Mouse (Mus musculus) stomach, embryonic 16.5 days (tissue): ENCODE results near the gene Ccdc175. TPM values are rescaled to one million over a fixed set of nuclear protein-coding genes. Genes with fewer than 3 reads are reported as not detected.

Experiments
- ATAC-seq: fragments of 200-750 bp; cut with Nextera tagmentation; 2 replicates; pipeline ENCODE4 v1.8.0; 2017; ENCODE audit warnings: moderate number of reproducible peaks, moderate TSS enrichment; ENCODE audit not compliant: insufficient read depth, low FRiP score
- H3K27ac ChIP-seq: fragments of 300-500 bp; sonication (generic); 2 replicates; pipeline ENCODE4 v1.5.1; 2014; ENCODE audit warnings: low read length
- H3K27me3 ChIP-seq: fragments of 300-500 bp; sonication (generic); 2 replicates; pipeline ENCODE4 v1.6.1; 2014; ENCODE audit warnings: low read length, control low read depth, mixed read lengths; ENCODE audit not compliant: control insufficient read depth, insufficient read depth
- H3K36me3 ChIP-seq: fragments of 300-500 bp; sonication (generic); 2 replicates; pipeline ENCODE4 v1.6.1; 2014; ENCODE audit warnings: low read length; ENCODE audit not compliant: control insufficient read depth, insufficient read depth
- H3K4me1 ChIP-seq: fragments of 300-500 bp; sonication (generic); 2 replicates; pipeline ENCODE4 v1.6.1; 2014; ENCODE audit warnings: low read length, control low read depth, mixed read lengths; ENCODE audit not compliant: control insufficient read depth, insufficient read depth
- H3K4me2 ChIP-seq: fragments of 300-500 bp; sonication (generic); 2 replicates; pipeline ENCODE4 v1.6.1; 2014; ENCODE audit warnings: low read depth, low read length, mixed read lengths
- H3K4me3 ChIP-seq: fragments of 300-500 bp; sonication (generic); replicated peaks from 2 replicates; pipeline ENCODE4 v1.5.1; 2014; ENCODE audit warnings: mild to moderate bottlenecking, low read length
- H3K9ac ChIP-seq: fragments of 300-500 bp; sonication (generic); 2 replicates; pipeline ENCODE4 v1.6.1; 2014; ENCODE audit warnings: low read length
- H3K9me3 ChIP-seq: fragments of 300-500 bp; sonication (generic); replicated peaks from 2 replicates; pipeline ENCODE4 v1.6.1; 2016; ENCODE audit warnings: low read length, control low read depth; ENCODE audit not compliant: control insufficient read depth
- WGBS: fragments of 180-500 bp; shearing (Covaris S2); extraction: QIAGEN DNeasy Blood & Tissue Kit; methylation state at CpG from one replicate; pipeline ENCODE4 v1.1.7; 2014; 5-methylcytosine and 5-hydroxymethylcytosine counted together
- microRNA-seq: library from miRNA; unstranded; fragments of <30 nt; microRNA quantifications from one replicate; pipeline ENCODE4, GENCODE M21; 2016
- polyA plus RNA-seq: library from polyadenylated mRNA; unstranded; fragments of >200 nt; fragmentation: Nextera tagmentation; extraction: Ambion mirVana; gene quantifications from 2 replicates; pipeline ENCODE4 v1.2.1, GENCODE M21; 2015

Gene Ccdc175
- polyA plus RNA-seq, 1 experiment from 2014 or later = not detected

- no peak overlapping the region for H3K27ac ChIP-seq
- no peaks in the 10 kb centered on the region for H3K4me1 ChIP-seq
- no peak for ATAC-seq
- peaks cover 6% of the 10 kb centered on the region; the same call in 1 of the 2 replicates for H3K9me3 ChIP-seq
- no peaks in the 10 kb centered on the region for H3K36me3 ChIP-seq
- no peaks in the 10 kb centered on the region for H3K27me3 ChIP-seq
- H3K4me3 ChIP-seq = no peak overlapping the region
- no peak overlapping the region for H3K9ac ChIP-seq
- H3K4me2 ChIP-seq = no peak overlapping the region
- WGBS = 40% methylated on average over 6 of the region's 6 CpGs
These were observed 131.0 kb downstream of the Ccdc175 start for GRCm38 (mm10) chr12:72053851-72054250.

- no peak overlapping the region for H3K4me3 ChIP-seq
- H3K4me2 ChIP-seq = no peak overlapping the region
- WGBS = 40% methylated on average over 6 of the region's 6 CpGs
- no peak overlapping the region for H3K9ac ChIP-seq
- H3K27me3 ChIP-seq = no peaks in the 10 kb centered on the region
- no peak overlapping the region for H3K27ac ChIP-seq
- H3K36me3 ChIP-seq = no peaks in the 10 kb centered on the region
- no peak for ATAC-seq
- no peaks in the 10 kb centered on the region for H3K4me1 ChIP-seq
- peaks cover 6% of the 10 kb centered on the region; the same call in 1 of the 2 replicates for H3K9me3 ChIP-seq
These were observed 131.5 kb downstream of the Ccdc175 start for GRCm38 (mm10) chr12:72053303-72053702.

GRCm38 (mm10) chr12:72052571-72052970 is 132.3 kb downstream of the Ccdc175 start:
- H3K4me2 ChIP-seq = no peak overlapping the region
- H3K9ac ChIP-seq = no peak overlapping the region
- no peaks in the 10 kb centered on the region for H3K36me3 ChIP-seq
- no peak overlapping the region for H3K27ac ChIP-seq
- WGBS = 73% methylated on average over 6 of the region's 6 CpGs
- H3K9me3 ChIP-seq = peaks cover 6% of the 10 kb centered on the region; the same call in 1 of the 2 replicates
- H3K27me3 ChIP-seq = no peaks in the 10 kb centered on the region
- no peak for ATAC-seq
- no peak overlapping the region for H3K4me3 ChIP-seq
- H3K4me1 ChIP-seq = no peaks in the 10 kb centered on the region

Small RNAs within 50 kb of the gene (microRNA-seq; reads per million reads assigned to microRNA genes)
- not detected for gene Gm24466

Other genes with a start within 250 kb of the Ccdc175 start
- gene Gpr135, start 113.9 kb downstream of the Ccdc175 start, polyA plus RNA-seq = 0.36 and 0.61 TPM in 2 replicates
- gene L3hypdh, start 99.6 kb downstream of the Ccdc175 start, polyA plus RNA-seq = 15.2 and 15.5 TPM in 2 replicates
- 54.8 and 56.8 TPM in 2 replicates for gene Jkamp, start 99.4 kb downstream of the Ccdc175 start, polyA plus RNA-seq
- 59.8 and 63.8 TPM in 2 replicates for gene Rtn1, start 224.0 kb upstream of the Ccdc175 start, polyA plus RNA-seq